Mouse (Mus musculus) Patski (cell line): ENCODE measurements around the gene Fbxo41. TPM values are rescaled to one million over a fixed set of nuclear protein-coding genes. Genes with fewer than 3 reads are reported as not detected.

Experiments used
- ATAC-seq: fragments of 100-300 bp; one replicate; pipeline ENCODE4 v1.8.0; 2021
- CTCF ChIA-PET: fragments of 350-600 bp; sonication (Branson Sonifier 250); formaldehyde crosslinking; loops from one replicate; lab custom pipeline; 2022; ENCODE audit warnings: inconsistent platforms; lab: Charles Lee
- POLR2A ChIA-PET: fragments of 350-600 bp; sonication (Branson Sonifier 250); formaldehyde crosslinking; loops from one replicate; lab custom pipeline; 2022; ENCODE audit warnings: antibody characterized with exemption, inconsistent platforms; lab: Charles Lee
- DNase-seq: peaks from one replicate; pipeline ENCODE4 v3.0.0-alpha.2; 2011; ENCODE audit warnings: low read depth, low spot score
- H3K27me3 ChIP-seq: fragments of 371-371 bp; one replicate; pipeline ENCODE4 v1.5.1; 2021
- CTCF ChIP-seq: fragments of 100-300 bp; IDR thresholded peaks from one replicate; pipeline ENCODE4 v1.5.1; 2021
- in situ Hi-C: fragments of 300-500 bp; cut with MboI; formaldehyde crosslinking; loops from 3 replicates; pipeline ENCODE4 v1.11.1; 2018; ENCODE audit warnings: low pct_unique_long_range_greater_than_20kb, mixed read lengths
- polyA plus RNA-seq: library from polyadenylated mRNA; unstranded; gene quantifications from one replicate; pipeline ENCODE4 v1.2.3, GENCODE M21; 2021

Fbxo41 gene
- polyA plus RNA-seq, 1 experiment from 2014 or later, result 0.06 TPM

- ATAC-seq (no peak), DNase-seq (no peak)
- TF ChIP-seq CTCF, result no peak
- POLR2A ChIA-PET, result no interaction called here
- peaks cover 32% of the 10 kb centered on the region for H3K27me3 ChIP-seq
- in situ Hi-C loops, result no loop called here
- CTCF ChIA-PET, result interaction anchor here (1.3 kb wide), 1 partner anchor 11 kb away, joined by 3 read pairs; no protein-coding TSS in a partner anchor
Observed at GRCm38 (mm10) chr6:85490252-85490651, 12.5 kb downstream of the Fbxo41 start.

DNA sequence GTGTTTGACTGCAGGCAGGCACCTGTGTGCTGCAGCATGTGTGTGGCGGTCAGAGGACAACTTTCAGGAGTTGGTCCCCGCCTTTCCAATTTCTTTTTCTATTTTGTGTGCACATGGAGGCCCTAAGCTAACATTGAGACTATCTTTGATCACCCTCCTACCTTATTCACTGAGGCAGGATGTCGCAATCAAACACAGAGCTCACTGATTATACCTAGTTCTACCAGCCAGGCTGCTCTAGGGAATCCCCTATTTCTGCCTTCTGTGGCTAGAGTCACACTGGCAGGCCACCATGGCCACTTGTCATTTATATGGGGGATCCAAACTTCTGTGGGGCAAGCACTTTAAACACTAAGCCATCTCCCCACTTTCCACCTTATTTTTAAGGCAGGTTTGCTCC, 13.1 kb downstream of the Fbxo41 start:
- H3K27me3 ChIP-seq, result peaks cover 33% of the 10 kb centered on the region
- ChIA-PET POLR2A (no interaction called here), CTCF (interaction anchor here (1.3 kb wide), 1 partner anchor 10 kb away, joined by 3 read pairs; no protein-coding TSS in a partner anchor)
- ATAC-seq (no peak), DNase-seq (no peak)
- in situ Hi-C loops, result no loop called here
- no peak for TF ChIP-seq CTCF

DNA sequence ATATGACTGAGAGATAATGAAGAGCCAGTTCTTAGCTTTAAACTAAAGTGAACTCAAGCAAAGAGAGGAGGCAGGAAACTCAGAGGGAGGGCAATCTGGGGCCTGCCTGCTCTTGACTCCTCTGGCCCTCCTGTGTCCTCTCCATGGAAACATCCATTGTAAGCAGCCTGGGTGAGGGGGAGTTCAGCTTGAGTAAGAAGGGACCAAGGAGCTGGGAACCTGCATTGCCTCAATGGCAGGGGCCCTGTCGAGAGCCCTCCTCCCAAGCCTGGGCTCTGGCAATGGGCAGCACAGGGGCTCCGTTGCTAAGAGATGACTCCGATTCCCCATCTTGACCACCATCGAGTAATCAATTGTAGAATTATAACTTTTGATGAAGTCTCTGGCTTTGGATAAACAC, 14.3 kb downstream of the Fbxo41 start:
- TF ChIP-seq CTCF, result no peak
- ChIA-PET CTCF (no interaction called here), POLR2A (interaction anchor here (0.9 kb wide), 1 partner anchor 17 kb away, joined by 3 read pairs; no protein-coding TSS in a partner anchor)
- no peak for DNase-seq
- no peak for ATAC-seq
- in situ Hi-C loops, result no loop called here
- peaks cover 39% of the 10 kb centered on the region for H3K27me3 ChIP-seq

- in situ Hi-C loops, result no loop called here
- no peak for TF ChIP-seq CTCF
- DNase-seq, result no peak
- CTCF ChIA-PET, result no interaction called here
- no peak for ATAC-seq
- H3K27me3 ChIP-seq, result peaks cover 43% of the 10 kb centered on the region
- POLR2A ChIA-PET, result no interaction called here
Observed at GRCm38 (mm10) chr6:85485738-85486137, 17.1 kb downstream of the Fbxo41 start.

DNA sequence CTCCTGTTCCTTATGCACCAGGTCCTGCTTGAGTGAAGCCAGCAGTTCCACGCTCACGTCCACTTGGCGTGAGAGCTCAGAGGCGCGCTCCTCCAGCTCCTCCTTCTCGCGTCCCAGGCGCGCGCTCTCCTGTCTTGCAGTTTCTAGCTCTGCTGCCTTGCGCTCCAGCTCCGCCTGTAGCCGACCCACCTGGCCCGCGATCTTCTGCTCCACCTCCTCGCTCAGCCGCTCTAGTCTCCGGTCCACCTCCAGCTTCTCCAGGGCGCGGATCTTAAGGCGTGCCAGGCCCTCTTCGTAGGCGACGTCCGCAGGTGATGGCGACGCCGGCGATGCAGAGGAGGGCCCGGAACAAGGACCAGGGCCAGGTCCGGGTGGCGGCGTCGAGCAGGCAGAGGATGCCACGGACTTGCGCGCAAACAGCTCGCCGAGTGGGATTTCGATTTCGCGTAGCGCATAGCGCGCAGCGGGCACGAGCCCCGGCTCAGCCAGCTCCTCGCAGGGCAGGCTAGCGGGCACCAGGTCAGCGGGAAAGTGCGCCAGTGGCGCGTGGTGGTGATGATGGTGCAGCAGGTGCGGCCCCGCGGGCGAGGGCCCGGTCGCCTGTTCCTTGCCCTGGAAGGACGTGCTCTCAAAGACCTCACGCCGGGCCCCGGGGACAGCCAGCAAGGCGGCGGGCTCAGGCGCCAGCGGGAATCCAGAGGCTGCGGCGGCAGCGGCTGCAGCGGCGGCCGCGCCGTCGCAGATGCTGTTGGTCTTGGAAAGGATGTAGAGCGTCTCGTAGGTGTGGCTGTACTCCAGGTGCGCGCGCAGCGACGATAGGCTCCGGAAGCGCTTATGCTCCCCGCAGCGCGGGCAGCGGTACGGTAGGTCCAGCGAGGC, 18.7 kb downstream of the Fbxo41 start:
- ChIA-PET POLR2A (no interaction called here), CTCF (interaction anchor here (1.0 kb wide), 1 partner anchor 8 kb away, joined by 3 read pairs; no protein-coding TSS in a partner anchor)
- H3K27me3 ChIP-seq, result peaks cover 49% of the 10 kb centered on the region
- ATAC-seq, result no peak
- DNase-seq, result no peak
- TF ChIP-seq CTCF, result no peak
- in situ Hi-C loops, result no loop called here

- CTCF ChIA-PET, result interaction anchor here (1.6 to 2.1 kb wide), 2 partner anchors 15 to 29 kb away, joined by 5 to 6 read pairs; partner anchors contain the start of genes Cct7 and Pradc1
- DNase-seq, result peak; percentile 44
- ATAC-seq, result peak; percentile 79
Observed at GRCm38 (mm10) chr6:85480685-85481084, 22.1 kb downstream of the Fbxo41 start.

DNA sequence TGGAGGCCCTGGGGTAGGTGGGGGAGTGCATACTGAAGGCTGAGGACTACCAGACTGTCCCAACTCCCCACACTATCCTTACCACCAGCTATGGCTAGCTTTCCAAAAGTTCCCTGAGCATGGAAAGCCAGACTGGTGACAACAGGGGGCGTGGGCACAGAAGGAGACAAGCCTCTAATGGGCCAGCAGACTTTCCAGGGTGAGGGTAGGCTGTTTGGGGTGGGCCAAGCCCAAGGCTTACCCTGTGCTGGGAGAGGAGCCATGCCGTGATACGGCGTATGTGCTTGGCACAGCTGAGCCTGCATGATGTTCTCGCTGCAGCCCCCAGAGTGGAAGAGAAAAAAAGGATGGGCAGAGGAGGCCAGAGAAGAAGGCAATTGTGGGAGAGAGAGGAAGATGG, 22.8 kb downstream of the Fbxo41 start:
- DNase-seq (no peak), ATAC-seq (no peak)
- in situ Hi-C loops, result no loop called here
- ChIA-PET CTCF (interaction anchor here (1.3 to 2.1 kb wide), 3 partner anchors 9 to 28 kb away, joined by 3 to 6 read pairs (median 5); partner anchors contain the start of genes Cct7 and Pradc1), POLR2A (no interaction called here)
- TF ChIP-seq CTCF, result no peak
- peaks cover 38% of the 10 kb centered on the region for H3K27me3 ChIP-seq

More at GRCm38 (mm10) chr6:85480685-85481084, 22.1 kb downstream of the Fbxo41 start:
- no peak for TF ChIP-seq CTCF
- H3K27me3 ChIP-seq, result peaks cover 45% of the 10 kb centered on the region
- POLR2A ChIA-PET, result no interaction called here
- in situ Hi-C loops, result no loop called here

DNA sequence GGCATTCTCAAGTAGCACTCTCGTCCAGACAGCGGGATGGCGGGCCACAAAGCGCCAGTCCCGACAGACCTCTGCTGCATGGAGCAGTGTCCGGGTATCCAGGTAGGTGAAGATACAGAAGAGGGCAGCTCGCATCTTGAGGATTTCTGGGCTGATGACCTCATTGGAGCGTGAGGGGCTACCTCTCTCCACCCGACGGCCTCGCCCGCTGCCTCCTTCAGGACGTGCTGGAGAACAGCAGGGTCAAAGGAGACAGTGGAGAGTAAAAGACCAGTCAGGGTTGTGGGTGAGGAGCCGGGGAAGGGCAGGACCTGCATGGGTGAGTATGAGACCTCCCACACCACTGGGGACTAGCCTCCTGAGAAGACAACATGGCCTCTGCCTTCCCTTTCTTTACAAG, 24.4 kb downstream of the Fbxo41 start:
- ATAC-seq, result no peak
- no peak for TF ChIP-seq CTCF
- in situ Hi-C loops, result no loop called here
- no peak for DNase-seq
- H3K27me3 ChIP-seq, result peaks cover 26% of the 10 kb centered on the region
- POLR2A ChIA-PET, result no interaction called here
- CTCF ChIA-PET, result no interaction called here

GRCm38 (mm10) chr6:85477366-85477917, 25.4 kb downstream of the Fbxo41 start:
- in situ Hi-C loops, result no loop called here
- peaks cover 22% of the 10 kb centered on the region for H3K27me3 ChIP-seq
- ChIA-PET CTCF (interaction anchor here (1.2 to 2.0 kb wide), 2 partner anchors 8 to 10 kb away, joined by 3 to 5 read pairs; no protein-coding TSS in a partner anchor), POLR2A (no interaction called here)
- ATAC-seq, result no peak
- DNase-seq, result no peak
- TF ChIP-seq CTCF, result no peak

- DNase-seq, result no peak
- peaks cover 22% of the 10 kb centered on the region for H3K27me3 ChIP-seq
Observed at GRCm38 (mm10) chr6:85475581-85475980, 27.2 kb downstream of the Fbxo41 start.

More at GRCm38 (mm10) chr6:85475581-85475980, 27.2 kb downstream of the Fbxo41 start:
- ChIA-PET CTCF (interaction anchor here (0.9 to 2.0 kb wide), 3 partner anchors 8 to 10 kb away, joined by 3 to 5 read pairs (median 4); no protein-coding TSS in a partner anchor), POLR2A (interaction anchor here (1.0 kb wide), 1 partner anchor 46 kb away, joined by 3 read pairs; no protein-coding TSS in a partner anchor)
- in situ Hi-C loops, result no loop called here
- ATAC-seq, result no peak
- TF ChIP-seq CTCF, result no peak
